ENCODE assay signal across 9 mouse cellular contexts in the genomic region with DNA sequence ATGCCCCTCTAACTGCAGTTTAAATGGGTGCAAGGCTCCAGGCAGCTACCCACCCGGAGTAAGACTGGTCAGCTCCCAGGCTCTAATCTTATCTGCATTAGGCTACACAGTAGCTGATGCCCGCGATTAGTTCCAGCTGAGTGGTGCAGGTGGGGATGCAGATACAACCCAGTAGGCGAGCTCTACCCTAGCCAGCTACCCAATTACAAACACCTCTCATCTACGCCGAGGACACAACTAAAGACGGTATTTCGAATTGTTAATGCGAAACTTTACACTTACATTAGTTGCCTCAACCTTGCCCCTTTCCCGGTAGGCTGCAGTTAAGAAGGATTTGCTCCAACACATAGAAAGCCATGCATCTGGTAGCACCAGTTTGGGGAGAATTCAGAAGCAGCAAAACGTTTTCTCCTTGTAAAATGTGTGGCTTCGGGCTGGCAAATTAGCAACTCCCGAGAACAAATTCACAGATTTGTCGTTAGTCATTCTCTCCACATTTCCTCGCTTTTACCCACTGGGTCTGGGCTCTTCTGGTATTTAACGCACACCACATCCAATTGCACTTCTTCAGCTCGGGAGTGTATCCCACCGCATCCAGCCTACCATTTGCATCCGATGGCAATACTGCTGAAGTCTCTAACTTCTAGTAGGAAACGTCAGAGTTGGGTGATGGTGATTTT. TPM values are rescaled to one million over a fixed set of nuclear protein-coding genes. Genes with fewer than 3 reads are reported as not detected.
DNase-seq lines count a peak whose midpoint lies in the region; ATAC-seq lines count a peak whose summit lies in the region.
"Had no signal": no experiment of that assay in that cellular context is flagged by ENCODE, and none has a peak within 500 bp of the region (broad histone marks: within the 10 kb centered on the region; RNA-seq: fewer than 3 reads in every experiment).

No protein-coding gene starts in this region.

- 0 out of 2 replicates have a peak, but pooled peaks cover 4% of the 10 kb centered on the region for H3K36me3 ChIP-seq in hindbrain, embryonic 12.5 days
- H3K36me3 ChIP-seq in midbrain, embryonic 13.5 days: no peaks in the 10 kb centered on the region

- DNase-seq in frontal cortex, postnatal 10 days (ENCODE audit: low spot score in 2 of 2): no peak
- DNase-seq in right cerebral cortex, adult 18-20 months: peak; percentile 37
- no peak for DNase-seq in right cerebral cortex, postnatal 14 days
- no peak for DNase-seq in gastrocnemius, postnatal 14 days
- DNase-seq in thymus, postnatal 0 days (ENCODE audit: low spot score): no peak

- no peaks in the 10 kb centered on the region for H3K27me3 ChIP-seq in hindbrain, embryonic 12.5 days
- no peaks in the 10 kb centered on the region for H3K27me3 ChIP-seq in midbrain, embryonic 13.5 days

- peak overlapping the region; percentile 55 for H3K4me3 ChIP-seq in hindbrain, embryonic 12.5 days
- H3K4me3 ChIP-seq in midbrain, embryonic 13.5 days (replicated peaks): peak overlapping the region; percentile 61
- H3K4me3 ChIP-seq: erythroblast, embryonic 14.5 days had no signal

- H3K9ac ChIP-seq in hindbrain, embryonic 12.5 days: peak overlapping the region; percentile 55
- peak overlapping the region; percentile 69 for H3K9ac ChIP-seq in midbrain, embryonic 13.5 days (replicated peaks)

- WGBS in hindbrain, embryonic 12.5 days: 1% methylated on average over 20 of the region's 20 CpGs
- WGBS in midbrain, embryonic 13.5 days: under 1% methylated on average over 20 of the region's 20 CpGs

- peak overlapping the region; percentile 85 for H3K27ac ChIP-seq in hindbrain, embryonic 12.5 days
- H3K27ac ChIP-seq in midbrain, embryonic 13.5 days: peak overlapping the region; percentile 87

- peak; percentile 21 for ATAC-seq in frontal cortex, adult (ENCODE audit: low TSS enrichment)
- peak; percentile 38; the same call in 1 of the 2 replicates for ATAC-seq in hindbrain, embryonic 12.5 days (ENCODE audit: low FRiP score)
- peak; percentile 63 for ATAC-seq in midbrain, embryonic 13.5 days

- intact Hi-C loops in gastrocnemius, postnatal 14 days (cut with DNase I; ENCODE audit: low total_unique reads): loop anchor here (10.0 kb wide), 1 partner anchor 575 kb away; no protein-coding TSS in a partner anchor

- no peaks in the 10 kb centered on the region for H3K9me3 ChIP-seq in hindbrain, embryonic 12.5 days (replicated peaks)
- no peaks in the 10 kb centered on the region for H3K9me3 ChIP-seq in midbrain, embryonic 13.5 days

- peaks cover 26% of the 10 kb centered on the region for H3K4me1 ChIP-seq in hindbrain, embryonic 12.5 days
- H3K4me1 ChIP-seq in midbrain, embryonic 13.5 days (replicated peaks): peaks cover 46% of the 10 kb centered on the region

- peak overlapping the region; percentile 71 for H3K4me2 ChIP-seq in hindbrain, embryonic 12.5 days (replicated peaks)
- H3K4me2 ChIP-seq in midbrain, embryonic 13.5 days (replicated peaks): peak overlapping the region; percentile 74

RNA-seq across cellular contexts. Expression of a gene that starts 0.5 kb away (rescaled TPM):
- polyA plus RNA-seq in hindbrain, embryonic 12.5 days (2016; fragmentation: Nextera tagmentation; extraction: Ambion mirVana): 98.8 and 104 TPM in 2 replicates
- 105 and 122 TPM in 2 replicates for polyA plus RNA-seq in midbrain, embryonic 13.5 days (2015; fragmentation: Nextera tagmentation; extraction: Ambion mirVana)
- 1 to 10 TPM in 1 of 2 experiments, under 1 TPM in 1; 0.84 to 2.1 TPM for total RNA-seq in gastrocnemius, postnatal 14 days (2021)
- polyA plus RNA-seq in thymus, postnatal 0 days (2015; fragmentation: Nextera tagmentation; extraction: Ambion mirVana): 0.45 and 0.79 TPM in 2 replicates
- polyA plus RNA-seq: erythroblast, embryonic 14.5 days had no signal

Comparison
In these comparisons a context has a peak if more than half of its experiments do, and no peak if none do; other contexts are left out.
1. RNA of a gene that starts 0.5 kb away (polyA plus RNA-seq): 105 to 122 TPM in midbrain, embryonic 13.5 days and 98.8 to 104 TPM in hindbrain, embryonic 12.5 days; 0.45 to 0.79 TPM in thymus, postnatal 0 days; every median in the first group is over 10 times any median in the second.
2. Peak in every context shown above with its lines, with median percentiles within 50 percentile points of each other: ATAC-seq.